Mouse (Mus musculus) midbrain, embryonic 10.5 days (tissue): ENCODE data around the gene Plscr1. TPM values are rescaled to one million over a fixed set of nuclear protein-coding genes. Genes with fewer than 3 reads are reported as not detected.

ENCODE experiments used
- DNase-seq: peaks from one replicate; pipeline ENCODE4 v3.0.0-alpha.2; 2017; ENCODE audit warnings: low spot score
- H3K27ac ChIP-seq: fragments of 300-500 bp; sonication (generic); replicated peaks from 2 replicates; pipeline ENCODE4 v1.5.1; 2016; ENCODE audit warnings: mild to moderate bottlenecking
- H3K27me3 ChIP-seq: fragments of 300-500 bp; sonication (generic); 2 replicates; pipeline ENCODE4 v1.6.1; 2016; ENCODE audit warnings: low read depth, mild to moderate bottlenecking; ENCODE audit not compliant: poor library complexity, severe bottlenecking
- H3K36me3 ChIP-seq: fragments of 300-500 bp; sonication (generic); 2 replicates; pipeline ENCODE4 v1.6.1; 2016; ENCODE audit warnings: mild to moderate bottlenecking, moderate library complexity
- H3K4me1 ChIP-seq: fragments of 300-500 bp; sonication (generic); 2 replicates; pipeline ENCODE4 v1.6.1; 2016
- H3K4me3 ChIP-seq: fragments of 300-500 bp; sonication (generic); 2 replicates; pipeline ENCODE4 v1.5.1; 2016; ENCODE audit warnings: mild to moderate bottlenecking, moderate library complexity
- H3K9me3 ChIP-seq: fragments of 300-500 bp; sonication (generic); replicated peaks from 2 replicates; pipeline ENCODE4 v1.6.1; 2016; ENCODE audit warnings: mild to moderate bottlenecking
- WGBS: fragments of 180-500 bp; shearing (Covaris S2); methylation state at CpG from one replicate; pipeline ENCODE4 v1.1.7; 2016; 5-methylcytosine and 5-hydroxymethylcytosine counted together
- polyA plus RNA-seq: library from polyadenylated mRNA; unstranded; fragments of >200 nt; fragmentation: Nextera tagmentation; extraction: Ambion mirVana; gene quantifications from 2 replicates; pipeline ENCODE4 v1.2.1, GENCODE M21; 2016

The Plscr1 gene
- polyA plus RNA-seq, 1 experiment from 2014 or later = 32.9 TPM

GRCm38 (mm10) chr9:92267732-92268131 is 18.2 kb downstream of the Plscr1 start:
- 86% methylated on average over 1 of the region's 1 CpGs for WGBS
- no peak for DNase-seq
- H3K36me3 ChIP-seq = peaks cover 70% of the 10 kb centered on the region

GRCm38 (mm10) chr9:92269829-92270404 is 20.4 kb downstream of the Plscr1 start:
- H3K4me1 ChIP-seq = 0 out of 2 replicates have a peak, but pooled peaks cover 3% of the 10 kb centered on the region
- WGBS = 90% methylated on average over 5 of the region's 5 CpGs
- no peaks in the 10 kb centered on the region for H3K27me3 ChIP-seq
- no peak for DNase-seq
- H3K4me3 ChIP-seq = no peak overlapping the region
- H3K36me3 ChIP-seq = peaks cover 64% of the 10 kb centered on the region
- H3K27ac ChIP-seq = no peak overlapping the region
- H3K9me3 ChIP-seq = no peaks in the 10 kb centered on the region

More at GRCm38 (mm10) chr9:92267732-92268131, 18.2 kb downstream of the Plscr1 start:
- Histone ChIP-seq H3K27me3 (no peaks in the 10 kb centered on the region), H3K27ac (no peak overlapping the region), H3K4me1 (no peaks in the 10 kb centered on the region), H3K4me3 (no peak overlapping the region), H3K9me3 (no peaks in the 10 kb centered on the region)

DNA sequence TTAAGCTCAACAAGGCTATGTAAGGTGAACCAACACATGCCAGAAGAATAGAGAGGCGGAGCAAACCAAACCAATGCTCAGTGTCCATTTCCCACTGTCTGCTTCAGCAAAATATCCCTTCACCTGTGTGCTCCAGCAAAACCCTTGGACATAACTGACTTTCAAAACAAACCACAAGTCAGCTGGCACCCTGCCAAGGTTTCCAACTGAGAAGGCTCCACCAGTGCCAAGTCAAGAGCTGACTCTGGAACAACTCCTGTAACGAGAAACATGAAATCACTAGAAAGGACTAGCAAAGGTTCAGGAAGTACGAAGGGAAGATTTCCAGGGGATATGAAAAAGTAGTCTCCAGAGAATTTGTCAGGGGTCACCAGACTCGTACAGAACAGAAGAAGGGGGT is 21.4 kb downstream of the Plscr1 start:
- no peak for DNase-seq
- Histone ChIP-seq H3K9me3 (no peaks in the 10 kb centered on the region), H3K4me1 (0 out of 2 replicates have a peak, but pooled peaks cover 3% of the 10 kb centered on the region), H3K4me3 (no peak overlapping the region), H3K27ac (no peak overlapping the region), H3K27me3 (no peaks in the 10 kb centered on the region), H3K36me3 (peaks cover 59% of the 10 kb centered on the region)
- 57% methylated on average over 4 of the region's 4 CpGs for WGBS

GRCm38 (mm10) chr9:92272650-92273049 is 23.1 kb downstream of the Plscr1 start:
- no peak overlapping the region for H3K27ac ChIP-seq
- peaks cover 44% of the 10 kb centered on the region for H3K36me3 ChIP-seq
- DNase-seq = no peak
- H3K4me1 ChIP-seq = 0 out of 2 replicates have a peak, but pooled peaks cover 3% of the 10 kb centered on the region
- H3K9me3 ChIP-seq = no peaks in the 10 kb centered on the region
- WGBS = 89% methylated on average over 4 of the region's 4 CpGs
- no peaks in the 10 kb centered on the region for H3K27me3 ChIP-seq
- no peak overlapping the region for H3K4me3 ChIP-seq

GRCm38 (mm10) chr9:92273271-92273670 is 23.7 kb downstream of the Plscr1 start:
- WGBS = 92% methylated on average over 2 of the region's 2 CpGs
- DNase-seq = no peak
- Histone ChIP-seq H3K9me3 (no peaks in the 10 kb centered on the region), H3K27me3 (no peaks in the 10 kb centered on the region), H3K36me3 (peaks cover 37% of the 10 kb centered on the region), H3K4me1 (0 out of 2 replicates have a peak, but pooled peaks cover 3% of the 10 kb centered on the region), H3K4me3 (no peak overlapping the region), H3K27ac (no peak overlapping the region)

GRCm38 (mm10) chr9:92273956-92274762 is 24.6 kb downstream of the Plscr1 start:
- H3K27ac ChIP-seq = no peak overlapping the region
- H3K4me1 ChIP-seq = 0 out of 2 replicates have a peak, but pooled peaks cover 3% of the 10 kb centered on the region
- H3K36me3 ChIP-seq = peaks cover 29% of the 10 kb centered on the region
- no peak for DNase-seq
- 74% methylated on average over 6 of the region's 6 CpGs for WGBS
- H3K4me3 ChIP-seq = no peak overlapping the region
- no peaks in the 10 kb centered on the region for H3K27me3 ChIP-seq
- H3K9me3 ChIP-seq = no peaks in the 10 kb centered on the region

GRCm38 (mm10) chr9:92275486-92276207 is 26.1 kb downstream of the Plscr1 start, which contains the start of gene Plscr2:
TSS of gene Plscr2 (plus strand) at chr9:92275602.
- DNase-seq = no peak
- H3K4me1 ChIP-seq = 0 out of 2 replicates have a peak, but pooled peaks cover 3% of the 10 kb centered on the region
- H3K27ac ChIP-seq = no peak within 1 kb of the TSS
- no peak within 1 kb of the TSS for H3K4me3 ChIP-seq
- H3K36me3 ChIP-seq = peaks cover 14% of the 10 kb centered on the region
- no peaks in the 10 kb centered on the region for H3K9me3 ChIP-seq
- 83% methylated on average over 9 of the region's 9 CpGs for WGBS
- H3K27me3 ChIP-seq = no peaks in the 10 kb centered on the region

DNA sequence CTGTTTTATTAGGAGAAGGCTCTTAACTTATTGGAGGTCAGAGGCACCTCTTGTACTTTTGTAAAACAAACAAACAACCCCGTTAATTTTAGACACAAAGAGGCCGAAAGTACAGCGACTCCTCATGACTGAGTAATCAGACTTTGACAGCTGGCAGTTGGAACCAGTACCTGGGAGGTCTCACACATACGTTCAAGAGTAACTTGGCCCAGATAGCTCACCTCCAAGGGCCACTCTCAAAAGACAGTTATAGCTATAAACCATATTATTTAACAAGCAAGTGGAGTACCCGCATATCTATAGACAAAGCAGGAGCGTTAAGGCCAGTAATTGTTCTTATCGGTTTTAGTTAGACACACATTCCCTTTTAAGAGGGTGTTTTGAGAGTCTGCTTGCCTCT is 26.8 kb downstream of the Plscr1 start:
- no peak overlapping the region for H3K27ac ChIP-seq
- H3K9me3 ChIP-seq = no peaks in the 10 kb centered on the region
- no peak overlapping the region for H3K4me3 ChIP-seq
- H3K36me3 ChIP-seq = peaks cover 7% of the 10 kb centered on the region; the same call in 1 of the 2 replicates
- 0 out of 2 replicates have a peak, but pooled peaks cover 3% of the 10 kb centered on the region for H3K4me1 ChIP-seq
- H3K27me3 ChIP-seq = no peaks in the 10 kb centered on the region
- 83% methylated on average over 7 of the region's 7 CpGs for WGBS
- DNase-seq = no peak

- no peaks in the 10 kb centered on the region for H3K36me3 ChIP-seq
- 93% methylated on average over 1 of the region's 1 CpGs for WGBS
These were observed 30.5 kb downstream of the Plscr1 start for GRCm38 (mm10) chr9:92280048-92280447.

GRCm38 (mm10) chr9:92282563-92283171 is 33.1 kb downstream of the Plscr1 start:
- no peaks in the 10 kb centered on the region for H3K4me1 ChIP-seq
- no peak for DNase-seq
- H3K4me3 ChIP-seq = no peak overlapping the region
- H3K27me3 ChIP-seq = no peaks in the 10 kb centered on the region
- no peak overlapping the region for H3K27ac ChIP-seq
- H3K36me3 ChIP-seq = no peaks in the 10 kb centered on the region
- WGBS = 47% methylated on average over 7 of the region's 7 CpGs
- no peaks in the 10 kb centered on the region for H3K9me3 ChIP-seq

More at GRCm38 (mm10) chr9:92280048-92280447, 30.5 kb downstream of the Plscr1 start:
- Histone ChIP-seq H3K27ac (no peak overlapping the region), H3K9me3 (no peaks in the 10 kb centered on the region), H3K27me3 (no peaks in the 10 kb centered on the region), H3K4me1 (no peaks in the 10 kb centered on the region), H3K4me3 (no peak overlapping the region)
- no peak for DNase-seq

DNA sequence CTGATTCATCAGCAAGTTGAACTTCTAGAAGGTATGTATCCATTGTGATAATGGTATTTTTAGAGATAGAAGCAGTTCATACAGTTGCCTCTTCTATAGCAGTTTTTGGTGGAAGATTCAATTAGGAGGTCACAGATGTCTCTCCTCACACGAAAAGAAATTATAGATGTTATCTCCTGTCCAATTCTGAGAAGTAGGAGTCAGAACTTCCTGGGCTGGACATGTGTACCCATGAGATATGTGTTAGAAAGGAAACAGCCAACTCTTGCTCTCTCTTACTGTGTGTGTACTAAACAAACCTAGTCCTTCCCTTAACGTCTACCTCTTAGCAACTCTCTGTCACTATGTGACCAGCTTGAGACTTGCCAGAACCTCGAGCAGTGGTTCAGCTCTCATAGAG is 40.1 kb downstream of the Plscr1 start:
- Histone ChIP-seq H3K9me3 (no peaks in the 10 kb centered on the region), H3K4me1 (no peaks in the 10 kb centered on the region), H3K4me3 (no peak overlapping the region), H3K36me3 (no peaks in the 10 kb centered on the region), H3K27ac (no peak overlapping the region), H3K27me3 (no peaks in the 10 kb centered on the region)
- 76% methylated on average over 3 of the region's 3 CpGs for WGBS
- DNase-seq = no peak

GRCm38 (mm10) chr9:92292169-92292568 is 42.6 kb downstream of the Plscr1 start:
- Histone ChIP-seq H3K4me3 (no peak overlapping the region), H3K36me3 (no peaks in the 10 kb centered on the region), H3K4me1 (no peaks in the 10 kb centered on the region), H3K27ac (no peak overlapping the region), H3K9me3 (no peaks in the 10 kb centered on the region), H3K27me3 (no peaks in the 10 kb centered on the region)
- no peak for DNase-seq
- 63% methylated on average over 2 of the region's 2 CpGs for WGBS
